Mouse (Mus musculus): ENCODE results near the gene Atp6v0e2. TPM values are rescaled to one million over a fixed set of nuclear protein-coding genes. Genes with fewer than 3 reads are reported as not detected.
A peak's percentile ranks its signal among the peaks of the same experiment; 100 is the strongest.
"Not testable (repeated sequence)": the region's sequence is repeated elsewhere in the genome, so short reads cannot be mapped to it uniquely, and the experiment has no call there.

Gene Atp6v0e2
- 10 to 100 TPM; 41.6 to 49.2 (median 43.6) TPM for total RNA-seq (2022)

DNA sequence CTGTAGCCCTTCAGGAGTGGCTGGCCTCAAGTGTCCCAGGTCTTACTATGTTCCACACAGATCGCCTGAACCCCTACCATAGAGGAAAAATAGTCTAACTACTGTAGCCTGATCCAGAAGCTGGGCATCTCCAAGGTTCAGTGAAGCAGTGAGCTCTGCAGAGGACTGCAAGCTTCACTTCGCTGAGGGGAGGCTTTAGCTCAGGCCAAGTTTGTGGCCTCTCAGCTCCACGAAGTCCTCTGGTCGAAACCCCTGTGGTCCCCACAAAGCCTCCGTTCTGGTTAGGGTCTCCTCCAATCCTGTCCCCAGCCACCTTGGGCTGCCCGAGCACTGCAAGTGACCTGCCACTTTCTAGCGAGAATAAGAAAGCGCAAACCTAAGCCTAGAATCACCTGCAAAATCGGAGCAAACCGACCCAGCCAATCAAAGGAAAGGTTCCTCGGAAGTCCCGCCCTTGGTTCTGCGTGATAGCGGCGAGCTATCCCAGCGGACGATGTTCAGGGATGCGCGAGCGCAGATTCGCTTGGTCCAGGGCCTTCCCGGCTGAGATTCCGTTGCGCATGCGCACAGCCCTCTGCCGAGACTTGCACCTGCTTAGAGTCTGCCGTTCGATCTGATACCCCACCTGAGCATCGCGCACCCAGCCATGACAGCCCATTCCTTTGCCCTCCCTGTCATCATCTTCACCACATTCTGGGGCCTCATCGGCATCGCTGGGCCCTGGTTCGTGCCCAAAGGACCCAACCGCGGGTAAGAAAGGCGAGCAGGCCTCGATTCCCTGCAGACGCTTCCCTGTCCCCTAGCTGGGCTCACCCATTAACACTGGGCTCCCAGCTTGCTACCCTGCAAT, at the start of gene Atp6v0e2:
Atp6v0e2 (plus strand) TSS at position 511 of the 850 bp plus-strand sequence.
- peak; percentile 58 to 82 for DNase-seq (ENCODE audit: low spot score in 2 of 2)

DNA sequence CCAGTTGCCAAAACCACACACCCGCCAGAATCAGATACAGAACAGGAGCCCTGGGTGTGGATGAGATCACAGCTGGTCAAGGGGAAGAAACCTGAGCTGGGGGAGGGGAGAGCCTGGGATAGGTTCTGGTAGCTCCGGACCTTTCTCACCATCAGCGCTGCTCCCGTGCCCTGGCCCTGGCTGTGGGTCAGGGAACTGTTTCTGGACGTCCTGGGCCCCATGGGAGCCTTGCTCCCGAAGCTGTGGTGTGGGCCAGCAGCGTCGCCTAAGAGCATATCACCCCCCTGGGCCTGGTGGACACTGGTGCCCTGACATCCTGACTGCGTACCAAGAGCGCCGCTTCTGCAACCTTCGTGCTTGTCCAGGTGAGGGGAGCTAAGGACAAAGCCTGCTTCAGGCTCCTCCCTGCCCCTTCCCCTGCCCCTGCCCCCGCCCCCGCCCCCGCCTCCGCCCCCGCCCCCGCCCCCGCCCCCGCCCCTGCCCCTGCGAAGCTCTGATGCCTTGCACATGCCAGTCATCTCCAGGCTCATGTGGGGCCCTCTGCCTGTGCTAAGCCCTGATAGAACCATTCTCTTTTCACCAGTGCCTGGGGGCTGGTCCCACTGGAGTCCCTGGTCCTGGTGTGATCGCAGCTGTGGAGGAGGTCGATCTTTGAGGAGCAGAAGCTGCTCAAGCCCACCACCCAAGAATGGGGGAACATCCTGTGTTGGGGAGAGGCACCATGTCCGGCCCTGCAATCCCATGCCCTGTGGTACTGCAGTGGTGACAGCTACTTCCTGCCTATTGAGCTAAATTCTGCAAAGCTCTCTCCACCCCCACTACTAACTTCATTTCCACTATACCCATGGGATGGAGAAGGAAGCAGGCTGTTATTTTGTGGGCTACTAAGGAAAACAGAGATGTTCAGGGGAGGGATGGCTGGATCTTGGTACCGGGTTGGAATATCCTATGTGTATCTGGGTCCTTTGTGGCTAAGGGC, 49.4 kb upstream of the Atp6v0e2 start:
- peak; percentile 61 to 75 for DNase-seq (ENCODE audit: low spot score in 2 of 2)

DNA sequence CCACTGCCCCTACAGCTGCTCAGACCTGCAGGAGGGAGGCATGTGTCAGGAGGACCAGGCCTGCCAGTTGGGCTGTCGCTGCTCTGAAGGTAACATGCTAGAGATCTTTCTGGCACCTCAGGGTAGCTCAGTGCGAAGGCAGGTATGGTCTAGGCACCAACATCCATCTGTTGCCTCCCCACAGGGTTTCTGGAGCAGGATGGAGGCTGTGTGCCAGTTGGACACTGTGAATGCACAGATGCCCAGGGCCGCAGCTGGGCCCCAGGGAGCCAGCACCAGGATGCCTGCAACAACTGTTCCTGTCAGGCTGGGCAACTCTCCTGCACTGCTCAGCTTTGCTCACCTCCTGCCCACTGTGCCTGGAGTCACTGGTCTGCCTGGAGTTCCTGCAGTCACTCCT, 47.7 kb upstream of the Atp6v0e2 start:
- no peak for DNase-seq (ENCODE audit: low spot score in 2 of 2)

DNA sequence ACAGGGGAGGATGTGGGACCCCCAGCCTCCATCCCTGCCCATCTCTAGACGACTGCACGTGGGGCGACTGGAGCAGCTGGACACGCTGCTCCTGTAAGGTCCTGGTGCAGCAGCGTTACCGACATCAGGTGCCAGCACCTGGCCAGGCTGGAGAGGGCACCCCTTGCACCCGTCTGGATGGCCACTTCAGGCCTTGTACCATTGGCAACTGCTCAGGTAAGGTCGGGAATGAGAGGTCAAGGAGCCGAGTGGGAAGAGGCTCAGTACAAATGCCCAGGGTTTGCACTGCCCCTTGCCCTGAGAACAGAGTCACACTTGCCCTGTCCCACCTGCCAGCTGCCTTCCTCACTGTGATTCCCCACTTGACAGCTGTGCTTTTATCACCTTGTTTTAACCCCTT, 46.1 kb upstream of the Atp6v0e2 start:
- no peak for DNase-seq (ENCODE audit: low spot score in 2 of 2)

DNA sequence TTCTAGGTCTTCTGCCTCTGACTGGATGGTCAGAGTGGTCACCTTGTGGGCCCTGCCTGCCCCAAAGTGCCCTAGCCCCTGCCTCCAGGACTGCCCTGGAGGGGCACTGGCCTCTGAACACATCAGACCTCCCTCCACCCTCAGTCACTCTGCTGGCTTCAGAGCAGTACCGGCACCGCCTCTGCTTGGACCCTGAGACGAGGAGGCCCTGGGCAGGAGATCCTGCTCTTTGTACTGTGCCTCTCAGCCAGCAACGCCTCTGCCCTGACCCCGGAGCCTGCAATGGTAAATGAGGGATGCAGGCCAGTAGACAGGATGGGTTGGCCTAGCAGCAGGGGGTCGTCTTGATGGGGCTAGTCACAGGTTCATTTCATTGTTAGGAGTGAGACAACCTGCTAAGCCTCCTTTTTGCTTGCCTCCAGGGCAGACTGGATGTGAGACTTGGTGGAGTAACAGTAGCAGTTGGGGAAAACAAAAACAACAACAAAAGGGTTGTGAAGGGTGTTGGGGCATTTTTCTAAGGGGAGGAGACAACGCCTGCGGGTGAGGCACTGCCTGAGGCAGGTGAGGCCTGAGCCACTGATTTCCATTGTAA, 44.2 kb upstream of the Atp6v0e2 start:
- no peak for DNase-seq (ENCODE audit: low spot score in 2 of 2)

DNA sequence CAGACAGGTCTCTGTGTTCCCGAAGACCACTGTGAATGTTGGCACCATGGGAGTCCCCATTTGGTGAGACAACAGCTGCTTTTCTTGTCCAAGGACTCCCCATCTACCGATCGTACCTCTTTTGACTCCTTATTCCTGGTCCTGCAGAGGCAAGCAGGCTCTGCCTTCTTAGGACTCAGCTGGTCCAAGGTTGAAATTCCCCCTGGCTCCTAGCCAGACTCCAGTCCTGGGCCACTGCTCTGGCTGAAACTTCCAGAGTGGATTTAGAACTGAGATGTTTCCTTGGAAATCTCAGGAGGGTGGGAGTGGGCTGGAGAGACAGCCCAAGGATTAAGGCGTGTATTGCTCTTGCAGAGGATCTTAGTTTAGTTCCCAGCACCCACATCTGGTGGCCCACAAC, 39.9 kb upstream of the Atp6v0e2 start:
- DNase-seq (ENCODE audit: low spot score in 2 of 2) = no peak

DNA sequence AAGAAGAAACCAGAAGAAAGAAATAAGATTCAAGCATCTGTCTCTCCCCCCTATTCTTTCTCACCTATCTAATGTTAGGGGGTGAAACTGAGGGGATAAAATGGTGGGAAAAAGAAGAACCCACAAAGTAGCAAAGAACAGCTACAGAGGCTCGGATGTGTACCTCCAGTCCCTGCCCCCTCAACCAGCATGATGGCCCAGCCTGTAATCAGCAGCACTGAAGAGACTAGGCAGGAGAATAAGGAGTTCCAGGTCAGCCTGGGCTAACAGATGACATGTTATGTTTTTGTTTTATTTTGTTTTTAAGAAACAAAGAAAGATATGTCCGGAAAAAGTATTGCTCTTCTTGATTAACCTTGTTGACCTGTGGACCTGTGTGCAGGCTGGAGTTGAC, 33.6 kb upstream of the Atp6v0e2 start:
- DNase-seq (ENCODE audit: low spot score in 2 of 2) = no peak

DNA sequence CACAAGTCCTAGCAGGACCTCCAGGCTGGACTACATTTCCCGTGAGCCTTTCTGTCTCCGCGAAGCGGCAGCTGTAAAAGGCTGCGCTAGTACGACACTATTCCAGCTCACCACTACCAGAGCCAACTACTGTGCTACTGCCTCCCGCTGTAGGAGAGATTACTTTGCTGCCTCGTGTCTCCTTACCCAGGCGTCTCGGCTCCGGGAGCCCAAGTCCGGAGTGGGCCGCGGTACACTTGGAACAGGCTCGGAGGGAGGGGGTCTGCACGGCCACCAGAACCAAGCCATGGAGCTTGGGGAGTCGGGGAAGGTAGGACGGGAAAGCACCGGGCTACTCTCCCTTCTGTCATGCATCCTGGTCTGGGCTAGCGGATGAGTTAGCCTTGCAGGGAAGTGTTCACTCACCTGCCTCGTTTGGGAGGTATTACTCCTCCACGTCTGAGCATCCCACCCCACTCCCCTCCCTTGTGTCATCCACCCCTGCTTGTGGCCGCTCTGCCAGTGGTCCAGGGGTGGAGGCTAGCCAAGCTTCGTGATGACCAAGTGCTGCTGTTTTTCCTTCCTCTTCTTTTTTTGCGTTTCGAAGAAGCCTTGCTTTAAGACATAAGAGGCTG, 33.1 kb upstream of the Atp6v0e2 start:
- peak; percentile 67 to 71 for DNase-seq (ENCODE audit: low spot score in 2 of 2)

DNA sequence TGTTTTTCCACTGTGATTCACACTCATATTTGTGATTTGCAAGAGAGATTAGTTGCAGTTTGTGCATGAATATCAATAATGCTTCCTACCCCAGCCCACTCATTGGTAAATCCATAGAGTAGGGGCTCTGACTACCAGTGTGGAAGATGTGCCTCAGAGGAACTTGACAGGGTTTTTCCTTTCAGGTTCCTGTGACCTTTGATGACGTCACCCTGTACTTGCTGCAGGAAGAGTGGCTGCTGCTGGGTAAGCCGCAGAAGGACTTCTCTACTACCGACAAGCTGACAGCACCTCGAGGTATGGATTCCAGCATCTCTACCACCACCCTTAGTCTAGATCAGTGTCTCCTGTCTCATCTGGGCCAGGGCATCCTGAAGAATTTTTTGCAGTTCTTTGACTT, 29.3 kb upstream of the Atp6v0e2 start:
- no peak for DNase-seq (ENCODE audit: low spot score in 2 of 2)

DNA sequence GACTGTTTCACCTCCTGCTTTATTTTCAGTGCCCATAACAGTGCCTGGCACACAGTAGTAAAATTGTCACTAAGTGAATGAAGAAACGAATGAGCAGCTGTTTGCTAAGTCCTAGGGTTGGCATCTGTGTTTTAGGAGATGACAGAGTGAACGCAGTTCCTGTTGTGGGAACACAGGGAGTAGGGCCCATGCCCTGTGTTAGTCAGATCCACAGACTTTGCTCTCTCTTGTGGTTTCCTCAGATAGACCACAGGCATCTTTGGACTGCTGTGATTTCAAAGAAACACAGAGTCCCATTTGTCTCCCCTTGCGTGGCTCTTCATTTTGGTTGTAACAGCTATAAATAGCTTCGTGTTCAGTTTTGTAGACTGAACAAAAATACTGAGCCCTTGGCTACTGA, 27.0 kb upstream of the Atp6v0e2 start:
- no peak for DNase-seq (ENCODE audit: low spot score in 2 of 2)

DNA sequence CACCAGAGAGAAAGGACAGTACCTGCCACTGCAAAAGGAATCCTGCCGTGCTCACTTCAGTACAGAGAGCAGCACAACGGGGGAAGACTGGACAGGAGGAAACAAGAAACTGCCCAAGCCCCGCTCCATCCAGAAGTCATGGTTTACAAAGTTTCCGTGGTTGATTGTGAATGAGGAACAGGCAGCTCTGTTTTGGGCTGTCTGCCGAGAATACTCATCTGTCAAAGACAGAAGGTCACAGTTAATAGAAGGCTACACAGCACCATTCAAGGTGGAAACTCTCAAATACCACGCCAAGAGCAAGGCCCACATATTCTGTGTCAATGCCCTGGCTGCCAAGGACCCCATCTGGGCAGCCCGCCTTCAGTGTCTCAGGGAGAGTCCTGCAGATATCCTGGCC, 25.6 kb upstream of the Atp6v0e2 start:
- no peak for DNase-seq (ENCODE audit: low spot score in 2 of 2)

DNA sequence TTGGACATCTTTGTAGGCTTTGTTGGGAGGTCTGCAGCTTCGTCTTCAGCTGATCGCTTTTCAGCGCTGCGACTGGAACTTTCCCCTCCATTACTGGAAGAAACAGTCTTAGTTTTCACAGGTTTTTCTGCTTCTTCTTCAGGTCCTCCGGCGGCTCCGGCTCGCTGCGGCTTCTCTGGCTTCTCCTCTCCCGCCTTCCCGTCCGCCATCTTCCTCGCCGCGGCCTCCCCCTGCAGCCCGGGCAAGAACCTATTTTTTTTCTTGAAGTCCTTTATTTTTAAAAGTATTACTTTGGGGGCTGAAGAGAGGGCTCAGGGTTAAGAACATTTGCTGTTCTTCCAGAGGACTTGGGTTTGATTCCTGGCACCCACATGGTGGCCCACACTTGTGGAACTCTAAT, 12.5 kb upstream of the Atp6v0e2 start:
- not testable (repeated sequence) for DNase-seq (ENCODE audit: low spot score in 2 of 2)

DNA sequence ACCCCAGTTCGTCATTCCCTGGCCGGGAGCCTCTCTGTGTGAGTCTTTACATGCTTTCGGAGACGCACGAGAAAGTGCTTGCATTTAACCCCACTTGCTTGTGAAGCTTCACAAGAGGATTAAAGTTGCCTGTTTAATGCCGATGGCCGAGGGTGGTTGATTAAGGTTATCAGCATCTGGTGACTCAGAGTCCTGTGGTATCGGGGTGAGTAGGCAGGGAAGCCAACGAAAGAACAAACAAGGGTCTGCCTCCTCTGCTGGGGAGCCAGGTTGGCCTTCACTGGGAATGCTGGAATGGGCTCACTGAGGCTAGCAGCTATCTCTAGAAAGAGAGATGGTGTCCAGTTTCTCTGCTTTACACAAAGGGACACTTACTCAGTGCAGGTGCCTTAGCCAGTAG, 9.5 kb upstream of the Atp6v0e2 start:
- no peak for DNase-seq (ENCODE audit: low spot score in 2 of 2)

DNA sequence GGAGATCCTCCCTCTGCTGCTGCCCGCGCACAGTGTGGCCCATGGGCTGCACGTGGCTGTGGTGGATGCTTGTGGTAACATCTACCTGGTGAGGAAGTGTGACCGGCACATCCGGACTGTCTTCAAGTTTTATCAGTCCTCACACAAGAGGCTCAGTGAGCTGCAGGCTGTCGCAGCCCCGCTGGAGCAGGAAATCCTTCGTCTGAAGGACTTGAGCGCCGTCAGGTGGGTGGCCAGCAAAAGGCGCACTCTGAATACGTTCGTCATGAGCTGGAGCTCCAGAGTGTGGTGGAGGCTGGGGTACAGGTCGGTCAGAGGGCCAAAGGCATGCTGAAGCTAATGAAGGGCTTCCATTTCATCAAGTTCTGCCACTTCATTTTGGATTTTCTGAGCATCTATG, 8.2 kb upstream of the Atp6v0e2 start:
- no peak for DNase-seq (ENCODE audit: low spot score in 2 of 2)

DNA sequence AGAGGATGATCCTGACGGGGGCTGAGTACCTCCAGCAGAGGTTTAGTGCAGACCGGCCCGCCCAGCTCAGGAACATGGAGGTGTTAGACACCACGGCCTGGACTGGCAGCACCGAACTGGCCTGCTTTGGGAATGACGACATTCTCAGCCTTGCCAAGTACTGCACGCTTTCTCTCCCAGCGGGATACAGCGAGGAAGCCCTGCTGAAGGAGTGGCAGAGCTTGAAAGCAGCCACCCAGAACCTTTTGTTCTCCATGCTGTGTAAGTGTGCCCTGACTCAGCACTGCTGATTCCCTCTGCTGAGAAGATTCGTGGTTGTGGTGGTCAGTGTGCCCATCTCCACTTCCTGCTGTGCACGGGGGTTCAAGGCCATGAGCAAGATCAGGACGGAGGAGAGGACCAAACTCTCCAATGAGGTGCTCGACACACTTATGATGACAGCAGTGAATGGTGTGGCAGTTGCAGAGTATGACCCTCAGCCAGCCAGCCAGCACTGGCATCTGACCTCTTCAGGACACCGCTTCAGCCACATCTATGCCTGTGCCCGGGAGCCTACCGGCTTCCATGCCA, 7.5 kb upstream of the Atp6v0e2 start:
- DNase-seq (ENCODE audit: low spot score in 2 of 2) = no peak

DNA sequence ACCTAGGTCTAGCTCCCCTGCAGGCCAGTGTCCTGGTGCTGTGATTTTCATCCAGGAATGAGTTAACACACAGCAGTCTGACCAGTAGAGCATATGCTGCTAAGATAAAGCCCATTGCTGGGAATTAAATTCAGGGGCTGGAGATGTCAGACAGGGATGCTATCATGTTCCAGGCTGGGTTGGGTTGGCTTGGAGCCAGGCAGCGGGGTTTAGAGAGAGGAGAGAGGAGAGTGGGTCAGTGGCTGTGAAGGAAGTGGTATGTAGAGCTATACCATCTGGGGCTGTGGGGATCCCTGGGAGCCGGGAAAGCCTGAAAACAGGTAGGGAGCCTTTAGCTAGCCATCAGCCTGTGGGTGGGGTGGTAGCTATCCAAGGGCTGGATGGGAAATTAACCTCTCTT, 6.6 kb upstream of the Atp6v0e2 start:
- DNase-seq (ENCODE audit: low spot score in 2 of 2) = no peak

DNA sequence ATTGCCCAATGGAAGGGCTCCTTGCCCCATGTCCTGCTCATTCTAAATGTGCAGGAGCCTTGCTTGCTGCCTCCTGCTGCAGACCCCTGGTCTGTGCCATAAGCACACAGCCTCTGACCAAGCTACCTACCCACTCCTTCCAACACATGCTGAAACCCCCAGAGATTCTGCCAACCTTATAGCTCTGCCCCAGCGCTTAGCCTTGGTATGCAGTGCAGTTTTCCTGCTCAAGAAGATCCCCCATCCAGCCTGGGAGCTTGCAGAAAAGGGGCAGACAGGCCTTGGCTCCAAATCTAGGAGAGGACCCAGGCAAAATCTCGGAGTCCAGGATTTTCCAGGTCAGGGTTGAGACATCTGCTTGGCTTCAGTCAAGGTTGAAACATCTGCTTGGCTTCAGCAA, 3.9 kb upstream of the Atp6v0e2 start:
- no peak for DNase-seq (ENCODE audit: low spot score in 2 of 2)

DNA sequence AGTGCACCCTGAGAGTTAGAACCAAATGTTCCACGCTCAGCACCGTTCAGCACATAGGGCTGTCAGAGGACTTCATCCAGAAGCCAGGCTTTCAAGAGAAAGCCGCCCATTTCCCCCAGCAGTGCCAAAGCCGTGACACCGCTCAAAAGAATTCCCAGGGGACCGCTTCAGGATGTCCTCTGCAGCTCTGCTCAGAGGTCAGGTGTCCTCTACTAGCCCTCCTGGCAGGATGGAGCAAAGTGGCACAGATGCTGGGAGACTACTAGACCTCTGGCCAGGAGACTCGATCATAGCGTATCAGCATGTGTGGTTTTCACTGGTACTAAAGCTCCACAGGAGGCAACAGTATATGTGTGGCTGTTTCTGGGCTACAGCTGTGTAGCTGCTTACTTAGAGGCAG, 2.5 kb upstream of the Atp6v0e2 start:
- DNase-seq (ENCODE audit: low spot score in 2 of 2) = no peak

DNA sequence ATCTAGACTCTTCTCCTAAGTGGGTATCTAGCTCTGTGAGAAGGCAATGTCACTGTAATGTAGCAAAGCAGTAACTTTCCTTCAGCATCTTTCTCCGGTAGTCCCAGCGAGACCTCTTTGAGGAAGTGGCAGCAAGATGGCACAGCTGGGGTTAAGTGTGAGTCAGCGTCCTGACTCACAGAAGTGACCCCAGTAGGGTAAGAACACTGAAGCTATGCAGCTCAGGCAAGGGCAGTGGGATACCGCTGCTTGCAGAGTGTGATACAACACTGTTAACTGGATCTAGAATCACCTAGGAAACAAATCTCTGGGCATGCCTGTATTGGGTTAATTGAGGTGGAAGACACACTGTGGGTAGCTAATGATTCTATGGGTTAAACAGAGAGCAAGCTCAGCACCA, 1.3 kb upstream of the Atp6v0e2 start:
- no peak for DNase-seq (ENCODE audit: low spot score in 2 of 2)

DNA sequence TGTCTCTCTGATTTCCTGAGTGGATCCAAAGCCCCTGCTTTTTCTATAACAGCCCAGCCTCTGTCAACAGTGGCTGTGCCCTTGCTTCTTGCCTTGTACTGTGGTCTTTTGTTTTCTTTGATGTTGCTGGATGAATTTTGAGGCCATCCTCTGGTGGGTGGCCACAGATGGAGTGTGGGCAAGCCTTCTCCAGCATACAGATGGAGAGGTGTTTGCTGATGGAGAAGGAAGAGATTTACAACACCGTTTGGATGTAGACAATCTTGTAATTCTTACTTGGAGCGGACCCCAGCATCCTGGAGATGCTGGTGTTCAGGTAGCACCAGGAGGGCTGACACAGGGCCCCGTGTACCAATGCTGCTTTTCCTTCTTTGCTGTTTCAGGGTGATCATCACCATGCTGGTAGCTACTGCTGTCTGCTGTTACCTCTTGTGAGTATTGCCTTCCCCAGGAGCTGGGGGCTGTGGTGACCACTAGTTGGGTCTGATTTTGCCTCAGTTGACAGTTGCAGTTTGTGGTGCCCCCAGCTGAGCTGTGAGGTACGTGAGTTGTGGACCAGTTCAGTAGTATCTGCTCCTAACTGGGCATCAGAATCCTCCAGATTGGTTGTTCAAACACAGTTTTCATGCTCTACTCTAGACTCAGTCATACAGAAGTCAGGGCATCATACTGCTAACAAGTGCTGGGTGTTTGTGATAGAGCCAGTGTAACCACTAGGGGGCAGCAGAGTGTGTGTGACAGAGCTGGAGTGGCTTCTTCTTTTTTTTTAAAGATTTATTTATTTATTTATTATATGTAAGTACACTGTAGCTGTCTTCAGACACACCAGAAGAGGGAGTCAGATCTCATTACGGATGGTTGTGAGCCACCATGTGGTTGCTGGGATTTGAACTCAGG, 1.7 kb downstream of the Atp6v0e2 start:
- peak; percentile 70 to 77 for DNase-seq (ENCODE audit: low spot score in 2 of 2)

All from gastrocnemius, adult 8-10 months (tissue).